Mouse (Mus musculus): ENCODE results near the gene 1110008P14Rik. TPM values are rescaled to one million over a fixed set of nuclear protein-coding genes. Genes with fewer than 3 reads are reported as not detected.

Gene 1110008P14Rik
- total RNA-seq, 2 experiments from 2014 or later = 375 to 446 TPM

DNA sequence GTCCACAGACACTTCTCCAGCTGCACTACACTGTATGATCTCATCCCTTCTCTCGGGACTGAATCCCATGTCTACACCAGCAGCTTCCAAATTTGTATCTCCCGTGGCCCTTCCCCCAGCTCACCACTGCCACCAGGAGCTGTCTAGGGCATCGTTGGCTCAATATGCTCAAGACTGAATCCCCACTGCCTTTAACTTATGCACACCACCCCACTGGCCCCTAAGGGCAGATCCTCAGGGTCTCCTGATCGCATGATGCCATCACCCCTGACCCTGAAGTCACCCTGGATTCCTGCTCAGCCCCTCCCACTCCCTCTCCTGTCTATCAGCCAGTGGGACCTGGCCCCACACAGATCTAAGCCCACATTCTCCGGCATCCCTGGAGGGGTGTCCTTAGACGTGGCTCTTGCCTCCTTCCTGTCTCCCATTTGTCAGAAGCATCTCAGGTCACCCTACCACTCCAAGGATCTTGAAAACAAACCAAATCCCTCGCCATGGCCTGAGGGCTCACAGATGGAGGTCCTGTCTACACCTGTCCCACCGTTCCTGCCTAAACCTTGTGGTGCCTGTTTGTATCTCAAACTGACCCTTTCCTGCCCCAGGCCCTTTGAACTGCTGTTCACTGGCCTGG lies 32.0 kb downstream of the 1110008P14Rik start:
- DNase-seq (ENCODE audit: low spot score in 2 of 2) = peak; percentile 56 to 86
- intact Hi-C loops (cut with DNase I) = no loop called here

- intact Hi-C loops (cut with DNase I) = no loop called here
- DNase-seq (ENCODE audit: low spot score in 2 of 2) = peak; percentile 57 to 84
These were observed 33.4 kb downstream of the 1110008P14Rik start for GRCm38 (mm10) chr2:32348311-32348710.

- intact Hi-C loops (cut with DNase I) = no loop called here
- no peak for DNase-seq (ENCODE audit: low spot score in 2 of 2)
These were observed 34.7 kb downstream of the 1110008P14Rik start for GRCm38 (mm10) chr2:32347019-32347418.

DNA sequence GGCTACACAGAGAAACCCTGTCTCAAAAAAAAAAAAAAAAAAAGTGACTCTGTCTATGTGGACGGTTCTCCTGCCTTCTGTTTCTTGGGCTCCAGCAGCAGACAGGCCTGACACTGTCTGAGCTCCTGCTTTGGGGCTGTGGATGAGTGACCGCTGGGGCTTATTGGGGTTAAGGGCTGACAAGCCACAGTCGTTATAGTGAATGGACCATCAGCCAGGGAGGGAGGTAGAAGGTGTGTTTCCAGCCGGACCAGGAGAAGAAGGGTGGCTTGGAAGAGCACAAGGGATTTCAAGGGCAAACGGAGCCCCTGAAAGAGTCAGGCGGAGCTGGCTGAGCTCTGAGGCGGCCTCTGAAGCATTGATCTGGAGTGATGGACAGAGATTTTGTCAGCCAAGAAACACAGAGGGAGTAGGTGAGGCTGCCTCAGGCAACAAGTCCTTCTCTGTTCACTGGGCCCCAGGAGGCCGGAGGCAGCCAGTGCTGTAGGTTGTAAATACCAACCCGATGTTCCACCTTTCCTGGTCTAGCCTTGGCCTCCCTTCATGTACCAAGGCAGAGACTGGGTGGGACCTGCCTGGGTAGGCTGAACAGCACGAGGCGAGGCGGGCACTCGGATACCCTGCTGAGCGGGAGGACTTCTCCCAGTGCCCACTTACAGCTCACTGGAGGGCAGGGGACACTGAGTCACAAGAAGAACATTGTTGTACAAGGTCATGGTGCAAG lies 37.0 kb downstream of the 1110008P14Rik start:
- intact Hi-C loops (cut with DNase I) = no loop called here
- DNase-seq (ENCODE audit: low spot score in 2 of 2) = no peak

DNA sequence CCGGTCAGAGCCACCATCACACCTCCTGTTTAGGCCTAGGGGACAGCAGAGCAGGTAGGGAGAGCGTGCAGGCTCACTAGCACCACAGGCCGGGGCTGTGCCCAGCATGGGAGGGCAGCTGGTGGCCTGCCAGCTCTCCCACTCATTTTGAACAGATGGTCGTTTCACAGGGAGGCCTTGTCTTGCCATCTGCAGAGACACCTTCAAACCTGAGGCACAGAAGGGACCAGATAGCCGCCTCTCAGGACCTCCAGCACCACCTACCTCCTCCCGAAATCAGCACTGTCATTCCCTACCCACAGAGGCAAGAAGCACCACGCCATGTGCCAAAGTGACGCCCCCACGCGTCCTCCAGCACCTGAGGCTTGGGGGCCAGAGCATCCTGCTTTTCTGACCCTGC lies 37.7 kb downstream of the 1110008P14Rik start:
- intact Hi-C loops (cut with DNase I) = no loop called here

GRCm38 (mm10) chr2:32343351-32343671 lies 38.4 kb downstream of the 1110008P14Rik start:
- DNase-seq (ENCODE audit: low spot score in 2 of 2) = no peak
- intact Hi-C loops (cut with DNase I) = no loop called here

More for the DNA sequence above, 37.7 kb downstream of the 1110008P14Rik start:
- DNase-seq (ENCODE audit: low spot score in 2 of 2) = peak; percentile 43 to 85

DNA sequence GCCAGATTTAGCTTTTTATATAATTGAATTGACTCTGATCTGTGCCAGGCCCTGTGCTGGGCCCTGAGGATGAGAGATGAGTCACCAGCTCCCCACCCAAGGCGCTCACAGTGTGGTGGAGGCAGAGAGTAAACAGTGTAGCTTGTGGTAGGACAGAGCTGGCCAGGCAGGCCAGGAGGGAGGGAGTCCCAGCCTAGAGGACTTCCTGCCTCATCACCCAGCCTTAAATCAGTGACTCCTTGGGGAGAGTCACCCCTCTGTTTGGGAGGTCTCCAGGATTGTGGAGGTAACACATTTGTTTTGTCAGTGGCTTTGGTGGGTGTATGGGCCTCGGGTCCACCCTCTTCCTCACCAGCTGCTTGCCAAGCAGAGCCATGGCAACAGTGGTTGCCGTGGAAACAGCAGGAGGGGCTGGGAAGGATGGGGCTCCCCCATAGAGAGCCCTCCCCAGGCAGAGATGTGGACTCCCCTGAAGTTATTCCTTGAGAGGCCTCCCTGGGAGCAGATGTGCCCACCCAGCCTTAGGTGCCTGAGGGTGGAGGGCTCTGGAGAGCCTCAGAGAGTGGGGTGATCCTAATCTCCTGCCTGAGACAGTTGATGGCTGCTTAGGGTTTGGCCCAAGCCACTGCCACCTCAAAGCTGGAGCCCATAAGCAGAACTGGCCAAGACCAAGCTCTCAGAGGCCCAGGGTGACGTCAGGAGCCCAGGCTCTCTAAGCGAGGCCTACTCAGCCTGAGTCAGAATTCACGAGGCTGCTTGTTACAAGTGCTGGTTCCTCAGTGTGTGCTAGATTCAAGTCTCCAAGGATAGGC lies 39.0 kb downstream of the 1110008P14Rik start:
- DNase-seq (ENCODE audit: low spot score in 2 of 2) = peak; percentile 78 to 95
- intact Hi-C loops (cut with DNase I) = no loop called here

- no peak for DNase-seq (ENCODE audit: low spot score in 2 of 2)
- intact Hi-C loops (cut with DNase I) = no loop called here
These were observed 39.7 kb downstream of the 1110008P14Rik start for GRCm38 (mm10) chr2:32342039-32342438.

GRCm38 (mm10) chr2:32341634-32341939 lies 40.2 kb downstream of the 1110008P14Rik start:
- intact Hi-C loops (cut with DNase I) = no loop called here
- DNase-seq (ENCODE audit: low spot score in 2 of 2) = no peak

GRCm38 (mm10) chr2:32340836-32341633 lies 40.7 kb downstream of the 1110008P14Rik start:
- intact Hi-C loops (cut with DNase I) = no loop called here
- peak; percentile 54 to 91 for DNase-seq (ENCODE audit: low spot score in 2 of 2)

- intact Hi-C loops (cut with DNase I) = no loop called here
- DNase-seq (ENCODE audit: low spot score in 2 of 2) = no peak
These were observed 41.7 kb downstream of the 1110008P14Rik start for GRCm38 (mm10) chr2:32339912-32340642.

GRCm38 (mm10) chr2:32335888-32336287 lies 45.9 kb downstream of the 1110008P14Rik start:
- DNase-seq (ENCODE audit: low spot score in 2 of 2) = no peak
- intact Hi-C loops (cut with DNase I) = no loop called here

DNA sequence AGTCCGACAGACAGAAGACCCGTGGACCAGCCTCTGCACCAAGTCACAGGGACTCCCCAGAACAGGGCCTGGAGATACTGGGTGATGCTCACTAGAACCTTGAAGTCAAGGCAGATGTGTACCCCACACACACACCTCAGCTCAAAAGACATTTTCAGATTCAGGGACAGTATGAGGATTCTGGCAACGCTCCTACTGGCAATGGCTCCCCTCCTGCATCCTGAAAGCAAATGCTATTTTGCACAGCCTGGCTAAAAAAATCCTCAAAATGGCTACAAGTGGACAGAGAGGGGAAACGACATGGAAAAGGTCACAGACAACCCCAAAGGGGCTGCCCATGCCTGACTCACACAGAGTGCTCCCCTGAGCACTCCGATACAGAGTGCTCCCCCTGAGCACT lies 49.6 kb downstream of the 1110008P14Rik start:
- DNase-seq (ENCODE audit: low spot score in 2 of 2) = no peak
- intact Hi-C loops (cut with DNase I) = no loop called here

DNA sequence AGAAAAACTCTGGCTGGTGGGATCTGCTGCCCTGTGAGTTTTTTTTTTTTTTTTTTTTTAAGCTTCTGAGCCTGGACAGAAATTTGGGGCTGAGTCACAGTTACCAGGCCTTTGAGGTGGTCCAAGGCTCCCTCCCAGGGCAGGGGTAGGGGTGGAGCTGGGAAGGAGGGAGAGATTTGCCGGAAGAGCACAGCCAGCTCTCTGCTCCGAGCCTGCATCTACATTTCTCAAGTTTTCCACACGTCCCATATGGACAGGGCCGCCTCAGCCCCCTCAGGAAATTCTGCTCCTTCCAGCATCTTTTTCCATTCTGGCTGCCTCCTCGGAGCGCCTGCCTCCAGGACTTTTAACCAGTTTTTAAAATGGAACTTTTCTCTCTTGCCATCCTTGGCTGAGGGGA lies 52.2 kb downstream of the 1110008P14Rik start:
- intact Hi-C loops (cut with DNase I) = no loop called here
- peak in 1 of 2 experiments; percentile 73 for DNase-seq (ENCODE audit: low spot score in 2 of 2)

GRCm38 (mm10) chr2:32328911-32329460 lies 52.8 kb downstream of the 1110008P14Rik start:
- DNase-seq (ENCODE audit: low spot score in 2 of 2) = no peak
- intact Hi-C loops (cut with DNase I) = no loop called here

DNA sequence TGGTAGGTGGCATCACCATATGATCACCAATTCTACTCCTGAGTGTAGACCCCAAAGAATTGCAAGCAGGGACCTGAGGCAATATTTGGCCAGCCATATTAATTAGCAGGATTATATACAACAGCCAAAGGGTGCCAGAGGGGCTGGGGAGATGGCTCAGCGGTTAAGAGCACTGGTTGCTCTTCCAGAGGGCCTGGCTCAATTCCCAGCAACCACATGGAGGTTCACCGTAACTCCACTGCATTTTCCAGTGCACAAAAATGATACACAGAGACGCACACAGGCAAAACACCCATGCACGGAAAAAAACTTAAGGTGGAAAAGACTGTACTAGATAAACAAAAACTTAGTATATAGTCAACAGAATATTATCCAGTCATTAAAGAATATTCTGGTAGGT lies 54.5 kb downstream of the 1110008P14Rik start:
- intact Hi-C loops (cut with DNase I) = no loop called here
- no peak for DNase-seq (ENCODE audit: low spot score in 2 of 2)
